Mouse (Mus musculus) bone marrow macrophage, adult 2 months (primary cell): ENCODE measurements around the gene Cd22.

Source experiments
- CTCF ChIP-seq: IDR thresholded peaks from 2 replicates; pipeline ENCODE4 v1.5.1; 2012; ENCODE audit warnings: low read depth, mild to moderate bottlenecking, low read length, moderate library complexity
- POLR2A ChIP-seq: IDR thresholded peaks from 2 replicates; pipeline ENCODE4 v1.6.1; 2012; ENCODE audit warnings: mild to moderate bottlenecking, low read depth, low read length, borderline replicate concordance

DNA sequence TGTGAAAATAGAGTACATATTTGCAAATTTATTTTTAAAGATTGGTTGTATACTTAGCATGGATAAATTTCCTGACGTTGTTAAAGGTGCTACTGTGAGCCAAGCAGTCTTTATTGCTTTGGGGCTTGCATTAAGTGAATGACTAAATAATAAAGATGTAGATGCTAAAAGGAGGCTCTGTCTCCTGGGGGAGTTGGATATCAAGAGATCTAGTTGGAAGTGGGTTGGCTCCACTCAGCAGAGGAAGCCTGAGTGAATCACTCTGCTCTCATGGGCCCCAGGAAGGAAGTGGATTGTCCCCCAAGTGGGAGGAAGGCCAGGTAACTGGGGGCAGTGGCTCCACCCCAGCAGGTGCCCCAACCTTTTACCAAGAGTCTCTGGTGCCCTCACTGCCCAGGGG, 22.4 kb downstream of the Cd22 start:
- no peak for TF ChIP-seq CTCF
- TF ChIP-seq POLR2A, result no peak
